Mouse (Mus musculus) forebrain, embryonic 14.5 days (tissue): ENCODE data around the gene Pak7. TPM values are rescaled to one million over a fixed set of nuclear protein-coding genes. Genes with fewer than 3 reads are reported as not detected.

Experiments
- ATAC-seq: fragments of 200-750 bp; cut with Nextera tagmentation; 2 replicates; pipeline ENCODE4 v1.8.0; 2017; ENCODE audit warnings: mild to moderate bottlenecking, moderate library complexity
- DNase-seq: peaks from one replicate; pipeline ENCODE4 v3.0.0-alpha.2; 2015; ENCODE audit warnings: low spot score
- H3K27ac ChIP-seq: fragments of 300-500 bp; sonication (generic); 2 replicates; pipeline ENCODE4 v1.5.1; 2014; ENCODE audit warnings: low read depth, mild to moderate bottlenecking, control low read depth, low read length, moderate library complexity
- H3K27me3 ChIP-seq: fragments of 300-500 bp; sonication (generic); replicated peaks from 2 replicates; pipeline ENCODE4 v1.6.1; 2014; ENCODE audit warnings: low read length, control low read depth, mixed read lengths; ENCODE audit not compliant: control insufficient read depth, insufficient read depth
- H3K36me3 ChIP-seq: fragments of 300-500 bp; sonication (generic); 2 replicates; pipeline ENCODE4 v1.6.1; 2014; ENCODE audit warnings: low read length, control low read depth; ENCODE audit not compliant: control insufficient read depth, insufficient read depth
- H3K4me1 ChIP-seq: fragments of 300-500 bp; sonication (generic); 2 replicates; pipeline ENCODE4 v1.6.1; 2014; ENCODE audit warnings: antibody characterized with exemption, low read length, control low read depth; ENCODE audit not compliant: control insufficient read depth, insufficient read depth
- H3K4me2 ChIP-seq: fragments of 300-500 bp; sonication (generic); 2 replicates; pipeline ENCODE4 v1.6.1; 2014; ENCODE audit warnings: mild to moderate bottlenecking, control low read depth, low read length
- H3K4me3 ChIP-seq: fragments of 300-500 bp; sonication (generic); 2 replicates; pipeline ENCODE4 v1.5.1; 2014; ENCODE audit warnings: low read depth, low read length, control low read depth
- H3K9ac ChIP-seq: fragments of 300-500 bp; sonication (generic); 2 replicates; pipeline ENCODE4 v1.6.1; 2014; ENCODE audit warnings: mild to moderate bottlenecking, low read length, control low read depth, moderate library complexity
- H3K9me3 ChIP-seq: fragments of 300-500 bp; sonication (generic); replicated peaks from 2 replicates; pipeline ENCODE4 v1.6.1; 2016; ENCODE audit warnings: low read length, control low read depth, mixed read lengths; ENCODE audit not compliant: control insufficient read depth
- WGBS: fragments of 180-500 bp; shearing (Covaris S2); extraction: QIAGEN DNeasy Blood & Tissue Kit; methylation state at CpG from one replicate; pipeline ENCODE4 v1.1.7; 2014; 5-methylcytosine and 5-hydroxymethylcytosine counted together
- polyA plus RNA-seq: library from polyadenylated mRNA; unstranded; fragments of >200 nt; fragmentation: Nextera tagmentation; extraction: Ambion mirVana; gene quantifications from 2 replicates; pipeline ENCODE4 v1.2.1, GENCODE M21; 2014

Gene Pak7
- polyA plus RNA-seq, 1 experiment from 2014 or later: 29.7 TPM

DNA sequence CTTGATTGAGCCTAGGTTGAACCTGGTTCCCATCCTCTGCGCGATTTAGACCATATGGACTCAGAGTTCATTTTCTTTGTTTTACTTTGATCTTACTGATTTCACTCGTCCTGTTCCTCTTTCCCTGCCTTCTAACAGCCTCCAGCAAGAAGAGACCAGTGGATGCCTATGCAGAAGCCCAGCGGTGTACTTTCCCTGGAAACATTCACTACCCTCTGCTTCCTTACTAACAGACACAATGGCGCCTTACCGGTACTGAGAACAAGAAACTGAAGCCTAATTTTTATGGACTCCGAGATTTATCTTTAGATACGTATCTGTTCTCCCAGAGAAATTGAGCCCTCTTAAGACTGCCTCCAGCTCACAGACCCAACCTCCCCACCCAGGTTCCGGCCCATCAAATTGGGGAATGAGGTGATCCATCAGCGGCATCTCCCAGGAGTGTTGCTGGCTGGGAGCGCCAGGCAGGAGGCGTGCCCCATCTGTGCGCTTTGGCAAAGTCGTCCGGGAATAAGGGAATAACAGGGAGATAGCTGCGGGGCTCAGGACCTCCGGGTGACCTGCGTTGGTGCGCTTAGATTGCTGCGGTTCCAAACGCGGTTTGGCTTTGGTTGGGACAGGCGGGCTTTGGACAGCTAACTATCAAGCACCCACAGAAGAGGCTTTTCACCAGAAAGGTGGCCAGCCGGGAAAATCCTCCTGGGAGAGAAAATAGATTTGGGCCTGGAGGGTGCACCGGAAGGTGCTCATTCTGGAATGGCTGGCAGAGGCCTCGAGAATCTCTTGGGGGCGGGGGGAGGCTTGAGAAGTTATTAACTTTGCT lies 336.8 kb downstream of the Pak7 start:
- 17% methylated on average over 27 of the region's 27 CpGs for WGBS
- Histone ChIP-seq H3K4me3 (peak overlapping the region; percentile 21; the same call in 1 of the 2 replicates), H3K9me3 (no peaks in the 10 kb centered on the region)

DNA sequence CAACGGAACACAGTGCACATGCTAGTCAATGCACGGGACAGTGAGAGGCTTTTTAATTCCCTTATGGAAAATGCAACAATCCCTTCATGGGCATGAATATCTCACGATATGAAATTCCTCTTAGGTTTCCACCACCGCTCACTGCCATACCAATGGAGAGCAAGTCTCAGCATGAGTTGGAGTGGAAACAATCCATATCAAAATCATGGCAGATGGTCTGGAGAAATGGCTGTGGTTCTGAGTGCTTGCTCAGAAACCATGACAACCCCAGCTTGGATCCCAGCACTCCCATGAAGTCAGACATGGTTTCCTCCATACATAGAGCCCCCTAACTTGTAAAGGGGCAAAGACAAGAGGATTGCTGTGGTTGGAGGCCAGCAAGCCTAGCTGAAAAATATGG lies 339.3 kb downstream of the Pak7 start:
- no peak for ATAC-seq
- 92% methylated on average over 4 of the region's 4 CpGs for WGBS
- peaks cover 6% of the 10 kb centered on the region for H3K4me1 ChIP-seq
- H3K27ac ChIP-seq: no peak overlapping the region
- no peak overlapping the region for H3K4me2 ChIP-seq
- H3K36me3 ChIP-seq: no peaks in the 10 kb centered on the region
- H3K27me3 ChIP-seq: no peaks in the 10 kb centered on the region
- no peak for DNase-seq
- H3K9ac ChIP-seq: no peak overlapping the region
- H3K9me3 ChIP-seq: no peaks in the 10 kb centered on the region
- no peak overlapping the region for H3K4me3 ChIP-seq

More for the DNA sequence above, 336.8 kb downstream of the Pak7 start:
- no peak overlapping the region for H3K27ac ChIP-seq
- H3K4me2 ChIP-seq: peak overlapping the region; percentile 48
- peaks cover 6% of the 10 kb centered on the region for H3K4me1 ChIP-seq
- H3K9ac ChIP-seq: peak overlapping the region; percentile 40
- H3K27me3 ChIP-seq: no peaks in the 10 kb centered on the region
- peak; percentile 60 for DNase-seq
- ATAC-seq: peak; percentile 66
- H3K36me3 ChIP-seq: no peaks in the 10 kb centered on the region

Other genes with a start within 250 kb of the Pak7 start
- gene Ankef1, start 113.9 kb upstream of the Pak7 start, polyA plus RNA-seq: 0.69 and 0.85 TPM in 2 replicates